Mouse (Mus musculus) spleen, embryonic (tissue): ENCODE results near the gene Bach2.

Experiments used
- CTCF ChIA-PET: fragments of 350-600 bp; sonication (Branson Sonifier 250); formaldehyde crosslinking; loops from one replicate; lab custom pipeline; 2022; lab: Charles Lee

Gene Bach2

DNA sequence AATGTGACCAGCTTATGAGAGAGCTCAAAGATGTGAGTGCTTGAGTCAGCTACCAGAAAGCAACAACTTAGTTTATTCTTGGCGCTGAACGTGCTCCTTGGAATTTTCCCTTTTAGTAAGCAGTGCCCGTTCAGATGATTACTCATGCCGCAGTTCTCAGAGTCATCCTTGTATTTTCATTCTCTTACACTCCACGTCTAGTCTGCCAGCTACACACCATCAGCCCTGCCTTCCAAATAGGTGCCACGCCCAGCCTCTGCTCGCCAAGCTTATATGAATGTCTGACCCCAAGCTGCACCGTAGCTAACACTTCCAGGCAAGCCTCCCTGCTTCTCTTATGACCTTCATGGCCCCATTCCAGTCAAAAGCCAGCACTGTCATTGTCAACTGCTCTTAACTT, 227.4 kb downstream of the Bach2 start:
- CTCF ChIA-PET = interaction anchor here (1.0 kb wide), 1 partner anchor 12 kb away, joined by 3 read pairs; no protein-coding TSS in a partner anchor

- CTCF ChIA-PET = no interaction called here
Observed at GRCm38 (mm10) chr4:32477977-32478660, 239.5 kb downstream of the Bach2 start.

GRCm38 (mm10) chr4:32479231-32479630, 240.6 kb downstream of the Bach2 start:
- CTCF ChIA-PET = no interaction called here

- CTCF ChIA-PET = no interaction called here
Observed at GRCm38 (mm10) chr4:32479801-32480700, 241.4 kb downstream of the Bach2 start.

- CTCF ChIA-PET = no interaction called here
Observed at GRCm38 (mm10) chr4:32481366-32482055, 242.9 kb downstream of the Bach2 start.

DNA sequence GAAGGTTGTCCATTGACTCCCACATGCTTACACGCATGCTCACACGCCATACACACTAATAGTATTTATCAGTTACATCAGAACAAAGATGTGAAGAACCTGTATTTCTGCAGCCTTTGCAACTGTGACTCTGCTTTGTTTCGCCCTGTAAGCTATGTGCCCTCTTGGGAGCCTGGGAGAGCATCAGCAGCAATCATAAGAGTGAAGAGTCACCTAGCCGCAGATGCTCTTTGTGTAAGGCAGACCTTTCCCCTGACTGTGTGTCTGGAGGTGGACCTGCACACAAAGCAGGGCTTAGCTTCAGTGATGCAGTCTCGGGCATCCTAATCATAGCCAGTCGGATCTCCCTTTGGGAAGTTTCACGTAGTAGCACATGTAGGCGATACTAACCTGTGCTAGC, 243.5 kb downstream of the Bach2 start:
- CTCF ChIA-PET = no interaction called here

GRCm38 (mm10) chr4:32482936-32483335, 244.3 kb downstream of the Bach2 start:
- CTCF ChIA-PET = no interaction called here

DNA sequence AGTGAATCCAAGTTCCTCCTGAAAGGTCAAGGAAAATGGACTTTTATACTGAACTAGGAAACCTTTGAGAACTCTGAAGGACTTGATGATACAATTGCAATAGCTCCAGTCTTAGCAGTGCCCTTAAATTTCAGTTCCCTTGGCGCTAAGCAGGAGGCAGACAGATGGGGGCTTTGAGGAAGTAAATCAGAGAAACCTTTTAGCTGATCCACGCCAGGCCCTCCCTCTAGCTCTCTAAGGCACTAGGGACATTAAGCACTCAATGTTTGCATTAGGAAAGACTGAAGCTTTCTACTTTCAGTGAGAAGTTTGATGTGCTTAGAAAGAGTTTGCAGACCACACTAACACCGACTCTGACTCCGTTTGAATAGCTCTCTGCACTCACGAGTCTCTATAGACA, 247.2 kb downstream of the Bach2 start:
- CTCF ChIA-PET = no interaction called here

DNA sequence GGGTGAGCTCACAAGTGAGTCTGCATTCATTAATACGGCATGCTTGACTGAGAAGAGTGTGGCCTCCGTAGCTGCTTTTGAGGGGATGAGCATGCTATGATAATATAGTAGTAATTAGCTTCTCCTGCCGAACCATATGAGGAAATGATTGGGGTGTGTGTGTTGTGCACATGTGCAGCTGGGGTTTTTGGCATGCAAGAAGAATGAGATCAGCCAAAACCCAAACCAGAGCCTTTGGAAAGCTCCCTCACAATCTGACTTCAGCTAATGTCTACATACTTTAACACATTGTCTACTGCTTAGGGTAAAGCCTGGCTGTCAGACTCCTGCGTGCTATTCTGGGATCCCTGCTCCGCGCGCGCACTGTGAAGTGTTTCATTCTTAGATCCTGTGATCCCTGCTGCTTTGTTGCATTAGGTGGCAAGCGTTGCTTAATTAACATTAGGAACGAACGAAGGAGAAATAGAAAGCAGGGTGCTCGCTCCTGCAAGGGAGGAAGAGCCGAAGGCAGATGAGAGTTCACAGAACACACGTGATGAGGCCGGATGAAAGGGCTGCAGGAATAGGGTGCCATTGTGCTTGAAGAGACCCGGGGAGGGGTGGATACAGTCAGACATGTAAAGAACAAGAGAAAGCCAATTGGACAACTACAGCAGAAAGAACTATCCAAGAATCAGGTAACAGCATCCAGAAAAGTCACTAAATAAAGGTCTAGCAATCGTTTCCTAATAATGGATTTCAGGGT, 248.2 kb downstream of the Bach2 start:
- CTCF ChIA-PET = no interaction called here

- CTCF ChIA-PET = no interaction called here
Observed at GRCm38 (mm10) chr4:32489186-32489585, 250.6 kb downstream of the Bach2 start.

DNA sequence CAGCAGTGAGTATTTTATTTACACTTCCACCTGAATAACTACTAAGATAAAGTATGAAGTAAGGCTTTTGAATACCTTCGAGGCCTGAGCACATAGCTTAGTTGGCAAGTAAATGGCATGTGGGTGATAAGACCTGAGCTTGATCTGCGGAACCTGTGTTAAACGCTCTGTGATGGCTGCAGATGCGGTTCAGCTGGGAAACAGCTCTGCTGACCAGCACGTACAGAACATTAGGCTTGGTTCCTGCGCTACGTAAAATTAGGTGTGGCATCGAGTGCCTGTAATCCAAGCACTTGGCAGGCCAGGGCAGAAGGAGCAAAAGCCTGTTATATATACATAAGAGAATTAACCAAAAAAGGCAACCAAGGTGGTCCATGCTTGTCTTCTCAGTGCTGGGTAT, 252.6 kb downstream of the Bach2 start:
- CTCF ChIA-PET = interaction anchor here (0.8 kb wide), 1 partner anchor 13 kb away, joined by 4 read pairs; no protein-coding TSS in a partner anchor

GRCm38 (mm10) chr4:32492834-32493233, 254.2 kb downstream of the Bach2 start:
- CTCF ChIA-PET = no interaction called here

DNA sequence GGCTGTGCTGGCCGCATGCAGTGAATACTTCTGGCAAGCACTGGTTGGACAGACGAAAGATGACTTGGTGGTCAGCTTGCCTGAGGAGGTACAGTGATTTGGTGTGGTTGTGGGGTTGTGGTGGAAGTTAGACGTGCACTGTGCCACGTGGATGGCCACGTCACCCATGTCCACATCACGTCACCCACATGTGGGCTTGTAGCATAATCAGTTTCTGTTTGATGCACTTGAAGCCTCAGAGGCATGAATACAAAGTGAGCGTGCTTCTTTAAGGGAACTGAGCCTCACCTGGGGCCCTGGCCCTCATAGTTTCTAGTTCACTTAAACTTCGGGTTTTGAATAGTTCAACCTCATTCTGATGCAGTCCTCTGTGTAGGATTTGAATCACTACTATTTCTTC, 263.2 kb downstream of the Bach2 start:
- CTCF ChIA-PET = no interaction called here

DNA sequence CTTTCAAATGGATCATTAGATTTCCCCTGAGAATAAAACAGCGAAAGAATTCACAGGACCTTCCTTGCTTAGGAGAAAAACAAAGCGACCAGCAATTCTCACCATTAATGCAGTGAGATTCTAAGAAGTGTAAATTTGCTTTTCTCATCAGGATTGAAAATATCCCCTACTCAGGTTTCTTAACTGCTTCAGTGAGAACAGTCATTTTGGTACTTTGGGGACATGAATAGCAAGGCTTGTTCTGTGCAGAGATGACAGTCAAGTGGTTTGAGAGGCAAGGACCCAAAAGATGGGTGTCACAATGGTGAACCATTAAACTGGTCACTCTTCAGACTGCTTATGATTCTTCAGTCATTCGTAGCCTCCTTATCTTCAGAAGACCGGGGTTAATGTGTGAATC, 263.6 kb downstream of the Bach2 start:
- CTCF ChIA-PET = no interaction called here

DNA sequence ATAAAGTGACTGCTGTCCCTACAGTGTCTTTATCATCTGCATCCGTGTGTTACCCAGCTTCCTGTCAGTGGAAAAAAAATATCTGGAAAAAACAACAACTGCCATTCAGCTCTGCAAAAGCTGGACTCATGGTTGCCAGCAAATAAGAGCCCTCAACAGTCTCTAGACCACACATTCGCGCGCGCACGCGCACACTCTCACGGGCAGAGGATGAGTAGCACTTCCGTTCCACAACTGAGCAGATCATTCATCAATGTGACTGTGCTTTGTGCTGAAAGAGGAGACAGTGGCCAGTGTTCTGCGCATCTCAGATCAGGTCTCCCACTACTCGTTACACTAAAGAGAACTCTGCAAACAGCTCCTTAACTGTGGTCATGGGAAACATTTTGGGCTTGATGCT, 265.6 kb downstream of the Bach2 start:
- CTCF ChIA-PET = interaction anchor here (0.6 kb wide), 1 partner anchor 13 kb away, joined by 4 read pairs; no protein-coding TSS in a partner anchor

GRCm38 (mm10) chr4:32506306-32506808, 267.8 kb downstream of the Bach2 start:
- CTCF ChIA-PET = no interaction called here

DNA sequence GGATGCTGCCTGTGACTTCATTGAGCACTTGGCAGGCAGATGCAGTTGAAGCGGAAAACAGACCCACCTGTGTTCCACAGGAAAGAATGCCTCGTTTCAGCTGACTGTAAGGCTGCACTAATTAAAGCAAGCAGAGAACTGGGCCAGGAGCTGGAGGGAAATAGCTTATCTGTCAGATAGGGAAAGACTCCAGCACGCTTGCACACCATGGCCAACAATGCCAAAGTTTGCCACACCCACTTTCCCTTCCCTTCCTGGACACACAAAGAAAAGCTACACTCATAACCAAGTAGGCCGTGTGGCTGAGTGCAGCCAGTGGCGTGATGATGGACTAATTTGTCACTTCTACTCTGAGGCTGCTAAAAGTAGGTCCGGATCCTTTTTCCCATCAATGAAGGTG, 268.4 kb downstream of the Bach2 start:
- CTCF ChIA-PET = interaction anchor here (0.5 kb wide), 1 partner anchor 288 kb away, joined by 3 read pairs; no protein-coding TSS in a partner anchor

DNA sequence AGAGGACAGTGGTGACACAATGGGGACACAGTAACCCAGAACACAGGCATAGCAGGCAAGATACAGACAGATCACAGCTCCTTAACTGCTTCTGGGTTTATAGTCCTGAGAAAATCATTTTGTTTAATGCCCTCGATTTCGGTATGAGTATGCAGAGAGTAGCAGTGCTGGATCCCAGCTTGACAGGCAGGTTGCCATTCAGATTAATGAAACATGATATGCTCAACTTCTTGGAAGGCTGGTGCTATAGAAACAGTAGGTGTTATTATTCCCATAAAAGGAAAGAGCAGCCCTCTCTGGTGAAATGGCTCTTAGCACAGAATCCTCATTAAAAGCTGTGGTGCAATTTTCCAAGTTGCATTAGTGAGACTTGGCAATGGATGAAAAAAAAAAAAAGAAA, 270.0 kb downstream of the Bach2 start:
- CTCF ChIA-PET = interaction anchor here (0.7 kb wide), 2 partner anchors 10 to 41 kb away, joined by 5 to 9 read pairs; no protein-coding TSS in a partner anchor

- CTCF ChIA-PET = interaction anchor here (0.7 kb wide), 2 partner anchors 10 to 42 kb away, joined by 5 to 9 read pairs; no protein-coding TSS in a partner anchor
Observed at GRCm38 (mm10) chr4:32508996-32509395, 270.4 kb downstream of the Bach2 start.

- CTCF ChIA-PET = no interaction called here
Observed at GRCm38 (mm10) chr4:32509832-32510612, 271.4 kb downstream of the Bach2 start.
